8 mouse cellular contexts compared by ENCODE assay signal in the genomic region with DNA sequence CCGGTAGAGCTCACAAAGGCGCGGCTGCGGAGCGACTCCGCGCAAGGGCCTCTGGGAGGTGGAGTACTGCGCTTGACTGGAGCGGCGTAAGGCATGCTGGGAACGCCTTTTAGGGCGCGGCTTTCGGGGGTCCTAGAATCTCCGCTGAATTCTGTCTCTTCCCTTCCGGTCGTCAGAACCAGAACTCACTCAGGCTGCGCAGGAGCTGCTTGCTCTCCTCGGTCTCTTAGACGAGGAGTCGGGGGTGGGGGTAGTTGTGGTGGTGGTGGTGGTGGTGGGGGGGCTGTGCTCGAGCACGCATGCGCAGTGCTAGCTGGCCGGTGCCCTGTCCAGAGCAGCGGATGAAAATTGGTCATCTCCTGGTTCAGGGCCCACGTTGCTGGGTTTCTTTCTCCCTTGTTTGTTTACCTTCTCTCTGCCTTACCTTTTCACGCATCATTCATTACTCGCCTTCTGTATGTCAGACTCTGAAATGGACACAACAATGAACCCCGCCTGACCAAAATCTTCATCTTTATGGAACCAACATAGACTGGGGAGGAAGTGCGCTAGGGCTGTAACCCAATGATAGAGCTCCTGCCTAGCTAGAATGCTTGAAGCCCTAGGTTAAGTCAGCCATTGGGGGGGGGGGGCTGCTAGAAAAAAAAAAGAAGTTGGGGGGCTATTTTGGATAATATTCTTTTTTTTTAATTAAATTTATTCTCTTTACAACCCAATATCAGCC. TPM values are rescaled to one million over a fixed set of nuclear protein-coding genes. Genes with fewer than 3 reads are reported as not detected.
DNase-seq lines count a peak whose midpoint lies in the region.

A gene (minus strand): TSS at position 53 of the 724 bp plus-strand sequence.

- peaks cover 11% of the 10 kb centered on the region for H3K36me3 ChIP-seq in megakaryocyte, embryonic 14.5 days (replicated peaks; ENCODE audit: low read length)

- no peaks in the 10 kb centered on the region for H3K27me3 ChIP-seq in megakaryocyte, embryonic 14.5 days (replicated peaks)

- peak within 1 kb of the TSS; percentile 94 for H3K4me3 ChIP-seq in megakaryocyte, embryonic 14.5 days (replicated peaks)

- intact Hi-C loops in gastrocnemius, postnatal 14 days (cut with DNase I; ENCODE audit: low total_unique reads) = no loop called here

- peaks cover 17% of the 10 kb centered on the region for H3K4me1 ChIP-seq in megakaryocyte, embryonic 14.5 days

- peak; percentile 89 for DNase-seq in adrenal gland, adult 2 months
- DNase-seq in embryo, embryonic 11 days = peak; percentile 94
- DNase-seq in gastrocnemius, postnatal 14 days = peak; percentile 81
- DNase-seq in induced T-regulatory cell, adult 2 months (ENCODE audit: low read depth) = peak; percentile 60
- DNase-seq in left cerebral cortex, adult 9 months (ENCODE audit: low spot score in 2 of 2) = peak; percentile 53 to 88
- DNase-seq in right cerebral cortex, adult 2 months (ENCODE audit: low spot score in 2 of 2) = peak; percentile 88 to 90
- peak; percentile 14 for DNase-seq in urinary bladder, postnatal 10 days (ENCODE audit: low spot score)

- H3K9me3 ChIP-seq in megakaryocyte, embryonic 14.5 days = no peaks in the 10 kb centered on the region

RNA-seq across cellular contexts. Expression of the gene that starts here (rescaled TPM):
- total RNA-seq in adrenal gland, adult 2 months (2021) = 1 to 10 TPM; 2.5 to 3.5 TPM
- polyA plus RNA-seq in adrenal gland, adult 2 months (2012; rRNA removed) = 0.52 and 1.5 TPM in 2 replicates
- total RNA-seq in gastrocnemius, postnatal 14 days (2021) = under 1 TPM; 0.39 to 0.51 TPM
- polyA plus RNA-seq in megakaryocyte, embryonic 14.5 days (2012; ENCODE audit: insufficient read depth, low replicate concordance) = 1.2 TPM in 1 of 2 replicates, not detected in the other

Comparison
In these comparisons a context has a peak if more than half of its experiments do, and no peak if none do; other contexts are left out.
1. Peak in every context shown above with its lines: DNase-seq and H3K4me3 ChIP-seq.
2. Peak in DNase-seq in gastrocnemius, postnatal 14 days; RNA of the gene not detected or under 1 TPM.
3. DNase-seq: peak in every context shown above with its lines; median percentile 94 in embryo, embryonic 11 days; 89 in adrenal gland, adult 2 months; 89 in right cerebral cortex, adult 2 months; 81 in gastrocnemius, postnatal 14 days; 70 in left cerebral cortex, adult 9 months; 60 in induced T-regulatory cell, adult 2 months; 14 in urinary bladder, postnatal 10 days.